Mouse (Mus musculus) activated CD4-positive, CD25-positive, alpha-beta regulatory T cell, adult 4 months (primary cell): ENCODE results near the gene Fsip1. TPM values are rescaled to one million over a fixed set of nuclear protein-coding genes. Genes with fewer than 3 reads are reported as not detected.

Source experiments
- ATAC-seq: one replicate; pipeline ENCODE4 v1.8.0; 2017
- polyA plus RNA-seq, 2 experiments: library from polyadenylated mRNA; unstranded; fragments of 100-300 nt; shearing (Covaris generic); gene quantifications; one replicate each; pipeline ENCODE4 v1.2.1; 2017

Fsip1 gene
- polyA plus RNA-seq, 2 experiments from 2014 or later = not detected

GRCm38 (mm10) chr2:118248966-118249365, 7.8 kb downstream of the Fsip1 start:
- ATAC-seq = no peak

GRCm38 (mm10) chr2:118248016-118248415, 8.8 kb downstream of the Fsip1 start:
- no peak for ATAC-seq

GRCm38 (mm10) chr2:118245914-118246313, 10.9 kb downstream of the Fsip1 start:
- ATAC-seq = no peak

GRCm38 (mm10) chr2:118236196-118236595, 20.6 kb downstream of the Fsip1 start:
- ATAC-seq = no peak

GRCm38 (mm10) chr2:118235614-118236013, 21.2 kb downstream of the Fsip1 start:
- no peak for ATAC-seq

- no peak for ATAC-seq
Measured at GRCm38 (mm10) chr2:118230544-118230943, 26.2 kb downstream of the Fsip1 start.

- no peak for ATAC-seq
Measured at GRCm38 (mm10) chr2:118228486-118229079, 28.2 kb downstream of the Fsip1 start.

- ATAC-seq = no peak
Measured at GRCm38 (mm10) chr2:118225316-118226041, 31.3 kb downstream of the Fsip1 start.

- no peak for ATAC-seq
Measured at GRCm38 (mm10) chr2:118217993-118218595, 38.7 kb downstream of the Fsip1 start.

- no peak for ATAC-seq
Measured at GRCm38 (mm10) chr2:118209712-118210111, 47.1 kb downstream of the Fsip1 start.

GRCm38 (mm10) chr2:118208651-118209050, 48.1 kb downstream of the Fsip1 start:
- no peak for ATAC-seq

- ATAC-seq = no peak
Measured at GRCm38 (mm10) chr2:118205991-118206585, 50.7 kb downstream of the Fsip1 start.

- no peak for ATAC-seq
Measured at GRCm38 (mm10) chr2:118204646-118205045, 52.1 kb downstream of the Fsip1 start.

GRCm38 (mm10) chr2:118203739-118204461, 52.9 kb downstream of the Fsip1 start:
- ATAC-seq = no peak

GRCm38 (mm10) chr2:118202934-118203333, 53.8 kb downstream of the Fsip1 start:
- ATAC-seq = no peak

GRCm38 (mm10) chr2:118201983-118202382, 54.8 kb downstream of the Fsip1 start:
- ATAC-seq = no peak

- no peak for ATAC-seq
Measured at GRCm38 (mm10) chr2:118199867-118200266, 56.9 kb downstream of the Fsip1 start.

- ATAC-seq = no peak
Measured at GRCm38 (mm10) chr2:118196966-118197365, 59.8 kb downstream of the Fsip1 start.

- no peak for ATAC-seq
Measured at GRCm38 (mm10) chr2:118182136-118182535, 74.6 kb downstream of the Fsip1 start.

GRCm38 (mm10) chr2:118179873-118180585, 76.7 kb downstream of the Fsip1 start:
- no peak for ATAC-seq

- no peak for ATAC-seq
Measured at GRCm38 (mm10) chr2:118179472-118179871, 77.3 kb downstream of the Fsip1 start.
